Mouse (Mus musculus): ENCODE results near the gene Tmem63b. TPM values are rescaled to one million over a fixed set of nuclear protein-coding genes. Genes with fewer than 3 reads are reported as not detected.
A peak's percentile ranks its signal among the peaks of the same experiment; 100 is the strongest.

The Tmem63b gene
- polyA plus RNA-seq, 1 experiment from 2014 or later, result 109 TPM

DNA sequence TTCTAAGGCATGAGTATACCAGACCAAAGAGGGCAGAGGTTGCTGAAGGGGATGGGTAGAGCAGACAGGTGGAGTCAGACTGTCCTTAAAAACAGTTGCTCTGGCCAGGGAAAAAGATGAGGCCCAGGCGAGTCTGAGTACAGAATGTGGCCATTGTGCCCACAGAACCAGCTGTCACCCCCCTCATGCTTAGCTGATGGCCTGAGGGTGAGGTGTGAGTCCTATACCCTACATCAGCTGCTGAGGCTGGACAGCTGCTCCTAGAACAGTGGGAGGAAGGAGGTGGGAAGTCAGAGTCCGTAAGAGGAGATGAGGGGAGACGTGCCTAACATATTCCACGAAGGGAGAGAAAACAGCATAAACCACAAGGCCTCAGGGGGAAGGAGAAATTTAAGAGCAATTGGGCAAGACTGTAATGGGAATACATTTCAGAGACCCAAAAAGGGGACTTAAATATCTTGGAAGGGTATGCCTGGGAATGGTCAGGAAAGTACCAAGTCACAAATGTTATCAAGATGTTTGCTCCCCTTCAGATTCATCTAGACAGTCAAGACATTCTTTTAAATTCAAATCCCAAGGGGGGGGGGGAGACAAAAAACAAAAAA is 70.6 kb downstream of the Tmem63b start:
- in situ Hi-C loops (cut with MboI; ENCODE audit: low pct_unique_long_range_greater_than_20kb), result no loop called here
- no peaks in the 10 kb centered on the region for H3K27me3 ChIP-seq
- peak; percentile 21 for ATAC-seq
- CTCF ChIA-PET, result interaction anchor here (1.0 to 3.1 kb wide), 2 partner anchors 10 to 29 kb away, joined by 3 to 11 read pairs; no protein-coding TSS in a partner anchor
- POLR2A ChIA-PET, result no interaction called here
- DNase-seq (ENCODE audit: low read depth, low spot score), result no peak
- TF ChIP-seq CTCF (IDR thresholded peaks at IDR 0.05), result no peak

DNA sequence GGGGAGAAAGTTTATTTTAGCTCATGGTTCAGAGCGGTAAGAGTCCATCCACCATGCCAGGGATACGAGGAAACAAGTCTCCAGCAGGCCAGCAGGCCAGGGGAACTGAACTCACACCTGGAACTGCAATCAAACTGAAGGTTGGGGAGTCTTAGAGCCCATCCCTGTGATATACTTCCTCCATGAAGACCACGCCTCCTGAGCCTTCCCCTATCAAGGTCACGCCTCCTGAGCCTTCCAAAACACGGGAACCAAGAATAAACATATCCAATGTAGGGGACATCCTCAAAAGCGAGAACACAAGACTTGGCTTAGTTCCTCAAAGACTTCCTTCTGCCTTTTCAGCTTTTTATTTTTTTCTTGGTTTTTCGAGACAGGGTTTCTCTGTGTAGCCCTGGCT is 73.8 kb downstream of the Tmem63b start:
- in situ Hi-C loops (cut with MboI; ENCODE audit: low pct_unique_long_range_greater_than_20kb), result no loop called here
- no peak for TF ChIP-seq CTCF (IDR thresholded peaks at IDR 0.05)
- CTCF ChIA-PET, result interaction anchor here (2.2 kb wide), 1 partner anchor 9 kb away, joined by 5 read pairs; no protein-coding TSS in a partner anchor
- POLR2A ChIA-PET, result no interaction called here
- DNase-seq (ENCODE audit: low read depth, low spot score) (no peak), ATAC-seq (no peak)
- H3K27me3 ChIP-seq, result no peaks in the 10 kb centered on the region

DNA sequence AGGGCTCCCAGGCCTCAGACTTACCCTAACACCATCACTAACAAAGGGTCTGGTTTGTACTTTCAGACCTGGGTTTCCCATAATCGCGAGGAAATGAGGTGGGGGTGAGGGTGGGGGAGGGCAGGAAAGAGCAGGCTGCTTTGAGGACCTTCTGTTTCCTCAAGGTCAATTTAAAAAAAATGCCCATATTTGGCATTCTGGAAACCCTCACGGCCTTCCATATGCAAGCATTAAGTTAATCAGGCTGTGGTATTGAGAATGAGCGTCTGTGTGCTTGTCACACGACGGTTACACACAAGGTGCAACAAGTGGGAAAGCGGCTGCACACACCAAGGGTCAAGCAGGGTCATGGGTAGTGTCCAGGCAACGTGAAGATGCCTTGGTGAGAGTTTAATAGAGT is 74.7 kb downstream of the Tmem63b start:
- POLR2A ChIA-PET, result no interaction called here
- no peak for ATAC-seq
- CTCF ChIA-PET, result interaction anchor here (1.8 to 2.2 kb wide), 2 partner anchors 8 to 27 kb away, joined by 5 to 8 read pairs; no protein-coding TSS in a partner anchor

More for the DNA sequence above, 74.7 kb downstream of the Tmem63b start:
- H3K27me3 ChIP-seq, result no peaks in the 10 kb centered on the region
- DNase-seq (ENCODE audit: low read depth, low spot score), result no peak
- TF ChIP-seq CTCF (IDR thresholded peaks at IDR 0.05), result no peak
- in situ Hi-C loops (cut with MboI; ENCODE audit: low pct_unique_long_range_greater_than_20kb), result no loop called here

Other genes starting within 250 kb of the Tmem63b start
- gene Spats1, start 211.5 kb downstream of the Tmem63b start, polyA plus RNA-seq (2021), result 0.51 TPM
- gene Aars2, start 180.1 kb downstream of the Tmem63b start, polyA plus RNA-seq (2021), result 17.2 TPM
- not detected for gene Tcte1, start 163.5 kb downstream of the Tmem63b start, polyA plus RNA-seq (2021)
- 14.5 TPM for gene Tmem151b, start 137.2 kb downstream of the Tmem63b start, polyA plus RNA-seq (2021)
- gene Nfkbie, start 131.2 kb downstream of the Tmem63b start, polyA plus RNA-seq (2021), result 9.5 TPM
- gene Slc35b2, start 123.0 kb downstream of the Tmem63b start, polyA plus RNA-seq (2021), result 98.0 TPM
- gene Hsp90ab1, start 113.6 kb downstream of the Tmem63b start, polyA plus RNA-seq (2021), result 1,835 TPM
- gene Slc29a1, start 87.3 kb downstream of the Tmem63b start, polyA plus RNA-seq (2021), result 39.4 TPM
- gene Mymx, start 84.8 kb downstream of the Tmem63b start, polyA plus RNA-seq (2021), result not detected
- gene Capn11, start 27.6 kb downstream of the Tmem63b start, polyA plus RNA-seq (2021), result not detected
- gene Mrpl14, start 583 bp downstream of the Tmem63b start, polyA plus RNA-seq (2021), result 108 TPM
- not detected for gene 1600014C23Rik, start 46.9 kb upstream of the Tmem63b start, polyA plus RNA-seq (2021)